Mouse (Mus musculus) heart, adult 11 months (tissue): Measurements from ENCODE around the gene Krt19.
A peak's percentile ranks its signal among the peaks of the same experiment; 100 is the strongest.

ENCODE experiments used
- DNase-seq: peaks from one replicate; pipeline ENCODE4 v3.0.0; 2022

Gene Krt19

GRCm38 (mm10) chr11:100148615-100149330, at the start of gene Krt19:
Gene Krt19, minus strand, starts transcription at chr11:100148665.
- no peak for DNase-seq

GRCm38 (mm10) chr11:100192992-100193391, 44.5 kb upstream of the Krt19 start, which contains the start of gene Krt9:
Gene Krt9, minus strand, starts transcription at chr11:100193246.
- DNase-seq, result no peak

- no peak for DNase-seq
These were observed 43.4 kb upstream of the Krt19 start for GRCm38 (mm10) chr11:100191820-100192219.

GRCm38 (mm10) chr11:100186736-100187135, 38.3 kb upstream of the Krt19 start:
- DNase-seq, result no peak

- DNase-seq, result no peak
These were observed 33.3 kb upstream of the Krt19 start for GRCm38 (mm10) chr11:100181725-100182124.

GRCm38 (mm10) chr11:100179260-100179659, 30.8 kb upstream of the Krt19 start:
- DNase-seq, result no peak

GRCm38 (mm10) chr11:100178307-100178706, 29.8 kb upstream of the Krt19 start:
- no peak for DNase-seq

GRCm38 (mm10) chr11:100176791-100177190, 28.3 kb upstream of the Krt19 start:
- DNase-seq, result no peak

- DNase-seq, result peak; percentile 87
These were observed 20.6 kb upstream of the Krt19 start for GRCm38 (mm10) chr11:100168765-100169762.

- DNase-seq, result peak; percentile 93
These were observed 19.6 kb upstream of the Krt19 start for GRCm38 (mm10) chr11:100168071-100168470.

- DNase-seq, result no peak
These were observed 15.9 kb upstream of the Krt19 start for GRCm38 (mm10) chr11:100164392-100164791.

- DNase-seq, result no peak
These were observed 9.5 kb upstream of the Krt19 start for GRCm38 (mm10) chr11:100157908-100158477.

GRCm38 (mm10) chr11:100157331-100157730, 8.9 kb upstream of the Krt19 start:
- no peak for DNase-seq

GRCm38 (mm10) chr11:100155497-100156255, 7.2 kb upstream of the Krt19 start:
- no peak for DNase-seq

- no peak for DNase-seq
These were observed 705 bp downstream of the Krt19 start for GRCm38 (mm10) chr11:100147566-100148353.

GRCm38 (mm10) chr11:100145858-100146560, 2.5 kb downstream of the Krt19 start:
- no peak for DNase-seq

- no peak for DNase-seq
These were observed 3.4 kb downstream of the Krt19 start for GRCm38 (mm10) chr11:100145104-100145503.

- DNase-seq, result peak; percentile 89
These were observed 7.5 kb downstream of the Krt19 start for GRCm38 (mm10) chr11:100140966-100141365.

- no peak for DNase-seq
These were observed 9.1 kb downstream of the Krt19 start for GRCm38 (mm10) chr11:100139391-100139790.

GRCm38 (mm10) chr11:100138809-100139208, 9.7 kb downstream of the Krt19 start:
- no peak for DNase-seq

- DNase-seq, result no peak
These were observed 10.8 kb downstream of the Krt19 start for GRCm38 (mm10) chr11:100137693-100138092.
